Mouse (Mus musculus): ENCODE results near the gene Olfr988. TPM values are rescaled to one million over a fixed set of nuclear protein-coding genes. Genes with fewer than 3 reads are reported as not detected.
"Not testable (repeated sequence)": the region's sequence is repeated elsewhere in the genome, so short reads cannot be mapped to it uniquely, and the experiment has no call there.

Olfr988 gene
- polyA plus RNA-seq (2015; fragmentation: Nextera tagmentation; extraction: Ambion mirVana): not detected in 2 replicates

DNA sequence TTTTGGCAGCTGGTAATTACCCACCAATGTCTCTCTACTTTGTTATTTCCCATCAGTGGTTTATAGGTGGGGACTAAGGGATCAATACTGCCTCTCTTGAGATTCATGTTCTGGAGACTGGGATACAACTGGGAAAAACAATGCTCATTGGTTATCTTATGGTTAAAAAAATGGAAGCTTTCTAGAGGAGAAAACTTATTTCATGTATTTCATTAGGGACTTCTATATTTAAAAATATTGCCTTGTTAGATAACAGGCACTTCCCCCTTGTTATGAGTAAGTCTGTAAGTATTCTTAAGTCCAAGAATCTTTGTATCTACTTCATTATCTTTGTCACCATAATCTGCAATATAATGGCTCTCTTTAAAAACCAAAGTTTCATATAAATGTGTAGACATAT lies at the start of gene Olfr988:
TSS of gene Olfr988 (minus strand) at position 101 of the 400 bp plus-strand sequence.
- H3K9ac ChIP-seq; H3K4me3 ChIP-seq (replicated peaks); H3K4me2 ChIP-seq; H3K9me3 ChIP-seq (replicated peaks); H3K36me3 ChIP-seq; H3K4me1 ChIP-seq (replicated peaks); DNase-seq; H3K27ac ChIP-seq; H3K27me3 ChIP-seq; ATAC-seq (ENCODE audit: low read depth): not testable (repeated sequence)

DNA sequence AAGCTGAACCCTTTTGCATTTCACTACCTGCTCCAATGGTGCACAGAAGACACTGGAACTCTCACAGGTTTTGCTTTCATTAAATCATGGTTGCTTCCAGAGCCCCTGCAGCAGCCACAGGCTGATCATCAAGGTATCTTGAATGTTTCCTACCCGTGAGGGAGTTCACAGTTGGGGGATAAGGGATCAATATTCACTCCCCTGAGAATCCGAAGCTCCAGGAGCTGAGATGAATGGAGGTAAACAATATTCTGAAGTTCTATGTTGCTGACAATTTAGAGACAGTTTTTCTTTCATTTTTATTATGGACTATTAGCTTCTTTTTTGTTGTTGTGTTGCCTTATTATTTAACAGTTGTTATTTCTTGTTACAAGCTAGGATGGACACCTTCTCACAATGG lies 46.3 kb upstream of the Olfr988 start, which contains the start of gene Olfr992:
TSS of gene Olfr992 (minus strand) at position 101 of the 400 bp plus-strand sequence.
- no peak within 1 kb of the TSS for H3K9ac ChIP-seq
- no peak within 1 kb of the TSS for H3K4me3 ChIP-seq (replicated peaks)
- H3K27ac ChIP-seq: no peak within 1 kb of the TSS
- ATAC-seq (ENCODE audit: low read depth) (no peak), DNase-seq (no peak)
- no peaks in the 10 kb centered on the region for H3K4me1 ChIP-seq (replicated peaks)
- H3K27me3 ChIP-seq: no peaks in the 10 kb centered on the region
- 35% methylated on average over 2 of the region's 2 CpGs for WGBS (ENCODE audit: insufficient replicate concordance)
- no peak within 1 kb of the TSS for H3K4me2 ChIP-seq
- H3K9me3 ChIP-seq (replicated peaks): no peaks in the 10 kb centered on the region
- H3K36me3 ChIP-seq: no peaks in the 10 kb centered on the region

DNA sequence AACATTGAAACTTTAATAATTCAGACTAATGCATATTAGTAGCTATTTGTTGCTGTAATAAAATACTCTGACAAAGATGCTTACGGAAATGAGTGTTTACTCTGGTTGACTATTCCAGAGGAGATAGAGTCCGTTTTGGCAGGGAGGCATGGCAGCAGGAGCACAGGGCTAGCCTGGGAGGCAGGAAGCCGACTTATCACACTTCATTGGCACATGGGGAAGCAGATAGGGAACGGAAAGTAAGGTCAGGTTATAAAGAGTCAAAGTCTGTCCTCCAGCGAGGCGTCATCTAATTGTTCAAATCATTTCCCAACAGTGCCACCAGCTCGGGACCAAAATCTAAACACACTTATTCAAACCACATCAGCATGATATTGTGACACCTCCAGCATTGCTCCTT lies 23.1 kb downstream of the Olfr988 start:
- Histone ChIP-seq H3K4me3 (replicated peaks) (no peak overlapping the region), H3K9me3 (replicated peaks) (no peaks in the 10 kb centered on the region), H3K27me3 (no peaks in the 10 kb centered on the region), H3K4me1 (replicated peaks) (no peaks in the 10 kb centered on the region), H3K36me3 (no peaks in the 10 kb centered on the region), H3K4me2 (no peak overlapping the region), H3K27ac (no peak overlapping the region), H3K9ac (no peak overlapping the region)
- ATAC-seq (ENCODE audit: low read depth): no peak
- WGBS (ENCODE audit: insufficient replicate concordance): 22% methylated on average over 7 of the region's 7 CpGs
- no peak for DNase-seq

DNA sequence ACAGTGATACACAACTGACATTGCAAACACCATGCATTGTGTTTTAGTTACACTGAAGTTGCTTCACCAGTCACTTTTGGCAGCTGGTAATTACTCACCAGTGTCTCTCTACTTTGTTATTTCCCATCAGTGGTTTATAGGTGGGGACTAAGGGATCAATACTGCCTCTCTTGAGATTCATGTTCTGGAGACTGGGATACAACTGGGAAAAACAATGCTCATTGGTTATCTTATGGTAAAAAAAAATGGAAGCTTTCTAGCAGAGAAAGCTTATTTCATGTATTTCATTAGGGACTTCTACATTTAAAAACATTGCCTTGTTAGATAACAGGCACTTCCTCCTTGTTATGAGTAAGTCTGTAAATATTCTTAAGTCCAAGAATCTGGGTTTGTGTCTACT lies 23.8 kb downstream of the Olfr988 start, which contains the start of gene Olfr987:
TSS of gene Olfr987 (minus strand) at position 101 of the 400 bp plus-strand sequence.
- not testable (repeated sequence) for ATAC-seq (ENCODE audit: low read depth); H3K9me3 ChIP-seq (replicated peaks); H3K4me3 ChIP-seq (replicated peaks); H3K9ac ChIP-seq; H3K27me3 ChIP-seq; H3K27ac ChIP-seq; DNase-seq; H3K4me2 ChIP-seq; H3K4me1 ChIP-seq (replicated peaks); H3K36me3 ChIP-seq

DNA sequence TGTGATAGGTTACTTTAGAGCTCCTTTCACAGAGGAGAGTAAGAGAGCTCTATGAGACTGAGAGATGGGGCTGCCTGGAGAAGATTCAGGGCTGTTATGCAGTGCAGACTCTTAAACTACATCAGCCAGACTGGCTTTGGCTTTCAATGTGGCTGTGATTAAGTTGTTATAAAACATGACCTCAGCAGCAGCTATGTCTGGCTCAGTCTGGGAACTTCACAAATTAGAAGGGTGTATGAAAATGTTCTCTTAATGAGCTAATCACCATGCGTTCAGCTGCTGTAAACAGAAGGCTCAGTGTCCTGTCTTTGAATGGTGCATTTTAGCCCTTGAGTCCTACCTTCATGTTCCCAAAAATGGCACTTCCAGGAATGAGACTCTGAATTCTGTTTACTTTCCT lies 43.9 kb downstream of the Olfr988 start:
- Histone ChIP-seq H3K9ac (no peak overlapping the region), H3K9me3 (replicated peaks) (no peaks in the 10 kb centered on the region), H3K4me1 (replicated peaks) (no peaks in the 10 kb centered on the region), H3K27ac (no peak overlapping the region), H3K36me3 (no peaks in the 10 kb centered on the region), H3K4me2 (no peak overlapping the region), H3K4me3 (replicated peaks) (no peak overlapping the region), H3K27me3 (no peaks in the 10 kb centered on the region)
- WGBS (ENCODE audit: insufficient replicate concordance): 63% methylated on average over 1 of the region's 1 CpGs
- no peak for DNase-seq
- no peak for ATAC-seq (ENCODE audit: low read depth)

Other genes with a start within 250 kb of the Olfr988 start
- gene Aplnr, start 227.0 kb downstream of the Olfr988 start, polyA plus RNA-seq (2015; fragmentation: Nextera tagmentation; extraction: Ambion mirVana): 2.0 and 2.4 TPM in 2 replicates
- gene Lrrc55, start 166.0 kb downstream of the Olfr988 start, polyA plus RNA-seq (2015; fragmentation: Nextera tagmentation; extraction: Ambion mirVana): 0.10 and 0.12 TPM in 2 replicates
- gene Olfr987, start 23.9 kb downstream of the Olfr988 start, polyA plus RNA-seq (2015; fragmentation: Nextera tagmentation; extraction: Ambion mirVana): not detected in 2 replicates
- not detected in 2 replicates for gene Olfr992, start 46.2 kb upstream of the Olfr988 start, polyA plus RNA-seq (2015; fragmentation: Nextera tagmentation; extraction: Ambion mirVana)
- not detected in 2 replicates for gene Olfr993, start 51.6 kb upstream of the Olfr988 start, polyA plus RNA-seq (2015; fragmentation: Nextera tagmentation; extraction: Ambion mirVana)
- not detected in 2 replicates for gene Olfr994, start 73.2 kb upstream of the Olfr988 start, polyA plus RNA-seq (2015; fragmentation: Nextera tagmentation; extraction: Ambion mirVana)
- gene Olfr995, start 80.4 kb upstream of the Olfr988 start, polyA plus RNA-seq (2015; fragmentation: Nextera tagmentation; extraction: Ambion mirVana): not detected in 2 replicates
- not detected in 2 replicates for gene 4833423E24Rik, start 155.8 kb upstream of the Olfr988 start, polyA plus RNA-seq (2015; fragmentation: Nextera tagmentation; extraction: Ambion mirVana)
- gene Olfr996, start 216.0 kb upstream of the Olfr988 start, polyA plus RNA-seq (2015; fragmentation: Nextera tagmentation; extraction: Ambion mirVana): not detected in 2 replicates
- not detected in 2 replicates for gene Olfr998, start 225.7 kb upstream of the Olfr988 start, polyA plus RNA-seq (2015; fragmentation: Nextera tagmentation; extraction: Ambion mirVana)
- not detected in 2 replicates for gene Olfr1000, start 248.7 kb upstream of the Olfr988 start, polyA plus RNA-seq (2015; fragmentation: Nextera tagmentation; extraction: Ambion mirVana)